Mouse (Mus musculus) kidney, postnatal 0 days (tissue): ENCODE measurements around the gene Lztr1. TPM values are rescaled to one million over a fixed set of nuclear protein-coding genes. Genes with fewer than 3 reads are reported as not detected.

Experiments
- ATAC-seq: fragments of 200-750 bp; cut with Nextera tagmentation; replicated peaks from 2 replicates; pipeline ENCODE4 v1.8.0; 2017; ENCODE audit warnings: low read depth, moderate number of reproducible peaks, moderate TSS enrichment, moderate library complexity; ENCODE audit not compliant: low FRiP score
- DNase-seq: peaks from one replicate; pipeline ENCODE4 v3.0.0-alpha.2; 2016; ENCODE audit warnings: low spot score
- H3K27ac ChIP-seq: fragments of 300-500 bp; sonication (generic); 2 replicates; pipeline ENCODE4 v1.5.1; 2014; ENCODE audit warnings: mild to moderate bottlenecking
- H3K27me3 ChIP-seq: fragments of 300-500 bp; sonication (generic); 2 replicates; pipeline ENCODE4 v1.6.1; 2014; ENCODE audit warnings: low read length, mixed read lengths; ENCODE audit not compliant: insufficient read depth
- H3K36me3 ChIP-seq: fragments of 300-500 bp; sonication (generic); 2 replicates; pipeline ENCODE4 v1.6.1; 2014; ENCODE audit warnings: low read length, mixed read lengths; ENCODE audit not compliant: insufficient read depth
- H3K4me1 ChIP-seq: fragments of 300-500 bp; sonication (generic); replicated peaks from 2 replicates; pipeline ENCODE4 v1.6.1; 2014; ENCODE audit warnings: antibody characterized with exemption, low read length, mixed read lengths; ENCODE audit not compliant: insufficient read depth
- H3K4me2 ChIP-seq: fragments of 300-500 bp; sonication (generic); 2 replicates; pipeline ENCODE4 v1.6.1; 2014; ENCODE audit warnings: mild to moderate bottlenecking, low read length, moderate library complexity, mixed read lengths
- H3K4me3 ChIP-seq: fragments of 300-500 bp; sonication (generic); replicated peaks from 2 replicates; pipeline ENCODE4 v1.5.1; 2014; ENCODE audit warnings: low read depth, low read length
- H3K9ac ChIP-seq: fragments of 300-500 bp; sonication (generic); 2 replicates; pipeline ENCODE4 v1.6.1; 2014; ENCODE audit warnings: low read depth, low read length
- H3K9me3 ChIP-seq: fragments of 300-500 bp; sonication (generic); replicated peaks from 2 replicates; pipeline ENCODE4 v1.6.1; 2016; ENCODE audit warnings: low read length, inconsistent platforms, mixed read lengths
- CTCF ChIP-seq: IDR thresholded peaks from 2 replicates; pipeline ENCODE4 v1.5.1; 2016; ENCODE audit warnings: antibody characterized with exemption, low read depth, mild to moderate bottlenecking, moderate library complexity
- WGBS: fragments of 180-500 bp; shearing (Covaris S2); extraction: QIAGEN DNeasy Blood & Tissue Kit; methylation state at CpG from one replicate; pipeline ENCODE4 v1.1.7; 2014; 5-methylcytosine and 5-hydroxymethylcytosine counted together
- polyA plus RNA-seq: library from polyadenylated mRNA; unstranded; fragments of >200 nt; fragmentation: Nextera tagmentation; extraction: Ambion mirVana; gene quantifications from 2 replicates; pipeline ENCODE4 v1.2.1, GENCODE M21; 2015

Gene Lztr1
- polyA plus RNA-seq, 1 experiment from 2014 or later, result 65.7 TPM

DNA sequence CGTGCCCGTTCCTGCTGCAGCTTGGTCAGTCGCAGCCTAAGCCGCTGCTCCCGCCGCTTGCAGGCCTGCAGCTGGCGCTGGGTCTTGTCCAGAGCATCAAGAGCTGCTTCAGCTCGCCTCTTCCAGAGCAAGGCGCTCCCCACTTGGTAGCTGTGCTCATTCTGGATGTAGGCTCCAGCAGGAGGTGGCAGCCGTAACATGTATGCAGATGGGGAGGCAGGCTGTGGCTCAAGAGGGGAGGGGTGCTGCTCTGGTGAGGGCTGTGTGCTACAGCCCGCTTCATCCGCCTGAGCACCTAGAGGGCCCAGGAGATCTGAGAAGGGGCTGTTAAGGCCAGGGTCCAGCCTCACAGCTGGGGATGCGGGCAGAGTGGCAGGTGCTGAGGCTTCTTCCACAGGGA lies 19.8 kb downstream of the Lztr1 start:
- Histone ChIP-seq H3K27ac (no peak overlapping the region), H3K4me3 (no peak overlapping the region), H3K9ac (0 out of 2 replicates have a peak overlapping the region, but pooled peaks have one; percentile 13), H3K4me2 (no peak overlapping the region), H3K27me3 (no peaks in the 10 kb centered on the region), H3K36me3 (peaks cover 44% of the 10 kb centered on the region), H3K4me1 (0 out of 2 replicates have a peak, but pooled peaks cover 11% of the 10 kb centered on the region), H3K9me3 (no peaks in the 10 kb centered on the region)
- WGBS, result 93% methylated on average over 13 of the region's 13 CpGs
- no peak for DNase-seq
- TF ChIP-seq CTCF, result no peak
- ATAC-seq, result no peak

DNA sequence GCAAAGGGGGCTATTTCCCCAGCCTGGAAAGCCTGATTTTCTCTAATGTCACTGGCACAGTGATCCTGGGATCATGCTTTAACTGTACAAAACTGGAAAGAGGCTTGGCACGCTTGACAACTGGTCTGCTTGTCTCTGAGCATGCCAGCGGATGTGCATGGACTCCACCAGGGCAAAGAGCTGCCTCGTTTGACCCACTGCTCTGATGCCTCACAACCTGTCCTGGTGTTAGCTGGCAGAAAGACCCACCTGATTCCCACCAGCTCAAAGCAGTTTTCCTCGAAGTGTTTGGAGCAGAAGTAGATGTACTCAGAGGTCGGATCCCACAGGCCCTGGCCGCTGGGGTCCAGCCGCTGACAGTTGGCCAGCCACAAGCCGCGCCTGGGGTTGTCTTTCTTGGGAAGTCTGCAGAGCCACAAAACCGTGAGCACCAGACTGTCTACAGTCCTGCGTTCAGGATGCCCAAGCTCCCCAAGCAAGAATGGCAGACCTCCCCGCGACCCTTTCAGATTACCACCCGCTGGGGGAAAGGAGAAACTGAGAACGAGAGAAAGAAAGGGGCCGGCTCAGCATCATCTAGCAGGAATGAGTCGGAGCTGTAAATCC lies 21.6 kb downstream of the Lztr1 start:
- H3K4me1 ChIP-seq, result 0 out of 2 replicates have a peak, but pooled peaks cover 11% of the 10 kb centered on the region
- ATAC-seq, result no peak
- 12% methylated on average over 17 of the region's 17 CpGs for WGBS
- H3K9me3 ChIP-seq, result no peaks in the 10 kb centered on the region
- peak overlapping the region; percentile 88 for H3K4me2 ChIP-seq
- H3K27me3 ChIP-seq, result no peaks in the 10 kb centered on the region
- TF ChIP-seq CTCF, result no peak
- H3K27ac ChIP-seq, result peak overlapping the region; percentile 94
- H3K4me3 ChIP-seq, result peak overlapping the region; percentile 61
- peak overlapping the region; percentile 84 for H3K9ac ChIP-seq
- DNase-seq, result no peak
- peaks cover 32% of the 10 kb centered on the region for H3K36me3 ChIP-seq

DNA sequence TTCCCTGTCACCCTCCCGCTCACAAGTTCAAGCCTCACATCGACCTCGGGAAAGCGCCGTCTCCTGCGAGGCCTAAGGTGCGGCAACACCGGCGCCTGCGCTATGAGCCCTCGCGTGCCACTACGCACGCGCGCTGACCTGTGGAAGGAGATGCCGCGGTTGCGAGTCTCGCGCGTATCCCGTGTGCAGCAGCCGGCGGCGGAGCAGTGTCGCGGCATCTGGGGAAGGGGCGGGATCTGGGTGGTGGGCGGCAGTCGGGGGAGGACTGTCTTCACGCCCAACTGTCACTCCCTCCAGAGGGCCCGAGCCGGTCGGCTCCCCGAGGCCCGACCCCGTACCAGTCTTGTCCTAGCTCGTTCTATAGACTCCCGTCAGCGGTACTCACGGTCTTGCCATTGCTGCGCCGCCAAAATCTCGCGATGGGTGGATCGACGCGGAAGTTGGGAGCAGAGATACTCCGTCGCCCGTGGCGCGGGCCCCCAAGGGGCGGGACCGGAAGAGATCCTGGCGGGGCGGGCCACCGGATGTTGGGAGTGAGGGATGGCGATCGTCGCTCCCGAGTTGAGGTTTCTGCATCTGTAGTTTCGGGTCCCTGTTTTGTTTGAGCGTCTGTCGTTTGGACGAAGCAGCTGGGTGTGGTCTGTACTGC lies 22.3 kb downstream of the Lztr1 start, which contains the start of gene Thap7:
Gene Thap7, minus strand, starts transcription at position 497 of the 649 bp plus-strand sequence.
- ATAC-seq (peak; percentile 97), DNase-seq (peak; percentile 97)
- peak within 1 kb of the TSS; percentile 88 for H3K4me2 ChIP-seq
- no peak for TF ChIP-seq CTCF
- under 1% methylated on average over 67 of the region's 67 CpGs for WGBS
- no peaks in the 10 kb centered on the region for H3K9me3 ChIP-seq
- H3K4me1 ChIP-seq, result 0 out of 2 replicates have a peak, but pooled peaks cover 11% of the 10 kb centered on the region
- peak within 1 kb of the TSS; percentile 84 for H3K9ac ChIP-seq
- H3K27me3 ChIP-seq, result no peaks in the 10 kb centered on the region
- peak within 1 kb of the TSS; percentile 94 for H3K27ac ChIP-seq
- H3K36me3 ChIP-seq, result peaks cover 25% of the 10 kb centered on the region
- H3K4me3 ChIP-seq, result peak within 1 kb of the TSS; percentile 61

DNA sequence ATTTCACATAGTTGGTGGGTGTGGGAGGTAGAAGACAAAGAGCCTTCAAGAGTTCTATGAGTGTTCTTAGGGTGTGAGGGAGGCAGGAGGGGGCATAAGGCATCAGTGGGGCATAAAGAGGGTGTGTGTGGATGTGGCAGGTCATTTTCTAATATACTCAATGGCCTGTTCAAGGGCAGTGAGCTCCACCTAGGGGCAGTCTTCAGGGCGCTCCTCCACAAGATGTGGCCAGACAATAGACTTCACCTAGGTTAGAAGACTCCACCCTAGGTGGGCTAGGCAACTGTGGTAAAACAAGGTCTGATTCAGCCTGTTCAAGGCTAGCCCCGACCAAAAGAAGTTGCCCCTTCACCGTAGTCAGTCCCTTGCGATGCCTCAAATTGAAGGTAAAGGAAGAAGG lies 23.8 kb downstream of the Lztr1 start:
- no peaks in the 10 kb centered on the region for H3K9me3 ChIP-seq
- TF ChIP-seq CTCF, result peak; percentile 68
- no peak overlapping the region for H3K4me2 ChIP-seq
- 68% methylated on average over 4 of the region's 4 CpGs for WGBS
- no peak overlapping the region for H3K4me3 ChIP-seq
- DNase-seq (peak; percentile 60), ATAC-seq (no peak)
- 0 out of 2 replicates have a peak, but pooled peaks cover 11% of the 10 kb centered on the region for H3K4me1 ChIP-seq
- no peak overlapping the region for H3K27ac ChIP-seq
- H3K36me3 ChIP-seq, result peaks cover 11% of the 10 kb centered on the region
- no peak overlapping the region for H3K9ac ChIP-seq
- no peaks in the 10 kb centered on the region for H3K27me3 ChIP-seq

DNA sequence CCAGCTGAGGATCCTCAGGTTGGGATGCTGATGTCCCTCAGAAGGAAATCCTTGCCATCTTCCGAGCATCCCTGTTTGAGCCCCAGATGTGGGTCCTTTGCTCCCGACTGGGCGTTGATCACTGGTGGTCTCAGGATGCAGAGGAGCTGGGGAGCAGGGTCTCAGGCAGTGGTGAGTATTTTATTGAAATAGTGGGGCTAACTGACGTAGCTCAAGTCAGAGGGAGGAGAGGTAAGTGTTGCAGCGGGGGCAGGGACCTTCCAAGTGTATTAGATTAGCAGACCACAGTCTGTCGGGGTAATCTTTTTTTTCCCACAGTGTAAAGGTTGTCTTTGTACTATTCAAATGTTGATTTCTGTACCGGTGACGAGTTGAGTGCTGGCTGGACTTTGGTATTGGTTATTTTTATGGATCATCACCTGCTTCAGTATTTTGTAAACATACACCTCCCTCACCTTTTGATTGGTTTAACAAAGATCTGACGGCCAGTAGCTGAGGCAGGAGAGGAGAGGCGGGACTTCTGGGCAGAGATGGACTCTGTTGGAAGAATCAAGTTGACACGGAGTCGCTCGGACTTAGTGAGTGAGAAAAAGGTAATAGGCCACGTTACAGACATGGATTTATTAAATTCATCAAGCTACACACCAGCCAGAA lies 24.3 kb downstream of the Lztr1 start:
- WGBS, result 74% methylated on average over 14 of the region's 14 CpGs
- no peak for TF ChIP-seq CTCF
- no peak for DNase-seq
- no peaks in the 10 kb centered on the region for H3K9me3 ChIP-seq
- H3K4me3 ChIP-seq, result no peak overlapping the region
- H3K27me3 ChIP-seq, result no peaks in the 10 kb centered on the region
- H3K36me3 ChIP-seq, result peaks cover 7% of the 10 kb centered on the region
- no peak overlapping the region for H3K4me2 ChIP-seq
- H3K4me1 ChIP-seq, result 0 out of 2 replicates have a peak, but pooled peaks cover 11% of the 10 kb centered on the region
- no peak overlapping the region for H3K9ac ChIP-seq
- H3K27ac ChIP-seq, result no peak overlapping the region
- ATAC-seq, result no peak

DNA sequence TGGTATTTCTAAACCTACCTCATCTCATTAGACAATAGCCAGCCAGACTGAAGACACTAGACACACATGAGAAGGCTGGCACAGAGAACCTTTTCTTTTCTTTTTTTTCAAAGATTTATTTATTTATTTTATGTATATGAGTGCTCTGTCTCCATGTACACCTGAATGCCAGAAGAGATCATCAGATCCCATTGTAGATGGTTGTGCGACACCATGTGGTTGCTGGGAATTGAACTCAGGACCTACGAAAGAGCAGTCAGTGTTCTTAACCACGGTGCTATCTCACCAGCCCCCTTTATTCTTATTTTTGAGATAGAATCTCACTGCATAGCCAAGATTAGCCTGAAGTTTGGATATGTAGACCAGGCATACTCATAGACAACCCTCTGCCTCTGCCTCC lies 28.1 kb downstream of the Lztr1 start:
- Histone ChIP-seq H3K4me2 (no peak overlapping the region), H3K9me3 (no peaks in the 10 kb centered on the region), H3K27me3 (no peaks in the 10 kb centered on the region), H3K9ac (no peak overlapping the region), H3K4me3 (no peak overlapping the region), H3K36me3 (no peaks in the 10 kb centered on the region), H3K27ac (no peak overlapping the region), H3K4me1 (0 out of 2 replicates have a peak, but pooled peaks cover 3% of the 10 kb centered on the region)
- DNase-seq (no peak), ATAC-seq (no peak)
- 86% methylated on average over 3 of the region's 3 CpGs for WGBS
- TF ChIP-seq CTCF, result no peak
